Mouse (Mus musculus) cerebellum, postnatal 4 days (tissue): ENCODE measurements around the gene March4.

Experiments
- DNase-seq, 2 experiments: peaks; one replicate each; pipeline ENCODE4 v3.0.0; 2022; ENCODE audit warnings: low spot score in 2 of 2, mixed read lengths in 1 of 2

Gene March4

GRCm38 (mm10) chr1:72390420-72390819 lies 146.3 kb downstream of the March4 start:
- DNase-seq, result no peak

GRCm38 (mm10) chr1:72383651-72384050 lies 153.1 kb downstream of the March4 start:
- no peak for DNase-seq

DNA sequence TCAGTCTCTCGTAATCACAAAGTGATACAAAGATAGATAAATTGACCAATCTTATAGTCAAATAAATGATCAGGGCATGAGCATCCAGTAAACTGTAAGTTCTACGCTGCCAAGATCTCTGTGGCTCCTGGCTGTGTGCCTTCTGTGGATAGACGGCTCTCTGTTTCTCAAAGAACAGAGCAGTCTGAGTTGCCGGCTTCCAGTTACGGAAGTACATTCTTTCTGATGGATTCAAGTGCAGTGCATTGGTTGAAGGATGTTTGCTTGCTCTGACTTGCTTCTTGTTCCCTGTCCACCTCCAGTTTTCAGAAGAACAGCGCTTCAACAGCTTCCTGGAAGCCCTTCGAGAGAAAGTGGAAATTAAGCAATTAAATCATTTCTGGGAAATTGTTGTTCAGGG lies 153.7 kb downstream of the March4 start:
- DNase-seq, result no peak

DNA sequence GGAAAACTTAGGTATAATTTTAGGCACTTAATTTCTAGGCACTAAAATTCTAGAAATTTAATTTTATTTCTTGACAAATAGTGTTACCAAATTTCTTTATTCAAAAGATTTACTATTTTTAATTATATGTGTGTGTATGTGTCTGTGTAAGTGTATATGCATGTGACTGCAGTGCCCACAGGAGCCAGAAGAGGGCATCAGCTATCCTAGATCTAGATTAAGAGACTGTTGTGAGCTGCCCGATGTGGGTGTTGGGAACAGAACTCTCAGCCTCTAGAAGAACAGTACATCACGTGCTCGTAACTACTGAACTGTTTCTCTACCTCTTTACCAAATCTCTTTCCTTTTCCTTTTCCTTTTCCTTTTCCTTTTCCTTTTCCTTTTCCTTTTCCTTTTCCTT lies 156.2 kb downstream of the March4 start:
- DNase-seq, result no peak

DNA sequence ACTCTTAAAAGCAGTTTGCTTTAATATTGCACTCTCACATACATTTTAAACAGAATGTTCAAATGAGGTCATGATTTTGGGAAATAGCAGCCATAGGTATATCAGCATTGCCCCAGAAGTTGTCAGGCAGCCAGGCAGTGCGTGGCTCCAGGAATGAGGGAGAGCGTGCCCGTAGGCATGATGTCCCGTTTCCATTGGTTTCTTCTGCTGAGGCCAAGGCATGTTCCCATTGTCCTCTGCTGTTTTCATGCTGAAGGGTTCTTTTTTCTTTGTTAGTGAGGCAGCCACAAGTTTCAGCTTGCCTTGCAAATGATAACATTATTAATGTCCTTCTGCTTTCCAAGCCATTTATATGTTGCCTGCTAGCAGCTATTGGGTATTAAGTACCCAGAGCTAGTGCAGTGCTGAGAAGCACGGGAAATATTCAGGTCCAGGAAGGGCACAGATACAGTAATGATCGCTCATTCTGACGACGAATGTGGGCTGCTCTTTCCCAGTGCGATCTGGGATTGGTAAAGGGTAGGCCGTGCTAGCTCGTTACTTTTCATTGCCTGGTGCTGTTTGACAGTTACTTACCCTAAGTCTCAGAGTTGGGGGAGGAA lies 156.9 kb downstream of the March4 start:
- DNase-seq, result no peak

GRCm38 (mm10) chr1:72378151-72378550 lies 158.6 kb downstream of the March4 start:
- no peak for DNase-seq
